10 mouse cellular contexts compared by ENCODE assay signal in the genomic region with DNA sequence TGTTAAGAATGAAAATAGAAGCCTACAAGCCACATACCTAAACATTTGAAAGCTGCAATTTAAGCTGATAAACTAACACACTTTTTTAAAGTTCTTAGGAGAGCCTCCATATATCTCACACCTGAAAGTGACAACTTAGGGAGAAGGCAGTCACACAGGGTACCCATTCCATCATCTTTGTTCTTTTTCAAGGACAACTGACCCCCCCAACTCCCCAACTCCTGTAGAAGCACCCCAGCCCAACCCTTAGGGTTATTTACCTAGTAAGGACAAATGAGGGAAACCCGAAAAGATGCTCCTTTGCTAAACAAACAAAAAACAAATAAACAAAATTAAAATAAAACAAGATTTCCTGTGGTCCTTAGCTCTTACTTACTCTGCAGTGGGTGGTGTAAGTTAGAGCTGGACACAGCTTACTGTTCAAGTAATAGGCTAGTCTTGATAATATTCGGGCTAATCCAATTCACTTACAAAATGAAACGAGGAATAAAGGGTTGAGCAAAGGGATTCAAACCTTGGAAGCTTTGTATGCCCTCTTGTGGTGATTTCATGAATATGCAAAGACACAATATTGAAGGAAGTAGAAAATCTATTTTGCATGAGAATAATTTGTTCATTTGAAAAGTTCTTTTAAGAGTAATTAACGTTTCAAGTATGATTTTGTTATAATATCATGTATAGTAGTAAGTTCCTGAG. TPM values are rescaled to one million over a fixed set of nuclear protein-coding genes. Genes with fewer than 3 reads are reported as not detected.
A peak's percentile ranks its signal among the peaks of the same experiment; 100 is the strongest.
DNase-seq lines count a peak whose midpoint lies in the region; ATAC-seq and TF ChIP-seq lines count a peak whose summit lies in the region.
"Had no signal": no experiment of that assay in that cellular context is flagged by ENCODE, and none has a peak within 500 bp of the region (broad histone marks: within the 10 kb centered on the region; RNA-seq: fewer than 3 reads in every experiment).

No protein-coding gene starts in this region.

- no peak overlapping the region for H3K9ac ChIP-seq in embryonic facial prominence, embryonic 11.5 days (replicated peaks; ENCODE audit: low read length)
- no peak overlapping the region for H3K9ac ChIP-seq in liver, adult 2 months (ENCODE audit: low read depth, low read length)
- H3K9ac ChIP-seq: liver, embryonic 13.5 days had no signal

- H3K4me1 ChIP-seq in embryonic facial prominence, embryonic 11.5 days (ENCODE audit: control insufficient read depth, insufficient read depth, low read length) = no peaks in the 10 kb centered on the region
- no peaks in the 10 kb centered on the region for H3K4me1 ChIP-seq in embryonic facial prominence, embryonic 10.5 days
- no peaks in the 10 kb centered on the region for H3K4me1 ChIP-seq in liver, adult 2 months (ENCODE audit: control insufficient read depth, insufficient read depth, low read length)
- H3K4me1 ChIP-seq: liver, embryonic 13.5 days had no signal

- H3K36me3 ChIP-seq in embryonic facial prominence, embryonic 11.5 days (replicated peaks; ENCODE audit: control insufficient read depth, insufficient read depth, low read depth, low read length) = no peaks in the 10 kb centered on the region
- no peaks in the 10 kb centered on the region for H3K36me3 ChIP-seq in embryonic facial prominence, embryonic 10.5 days (replicated peaks)
- no peaks in the 10 kb centered on the region for H3K36me3 ChIP-seq in liver, adult 2 months (ENCODE audit: control insufficient read depth, insufficient read depth, low read length)
- H3K36me3 ChIP-seq: liver, embryonic 13.5 days had no signal

- TF ChIP-seq CTCF in liver, adult 2 months (IDR thresholded peaks at IDR 0.05; ENCODE audit: low read depth, low read length) = peak; percentile 31

- no peaks in the 10 kb centered on the region for H3K27me3 ChIP-seq in embryonic facial prominence, embryonic 11.5 days (ENCODE audit: control insufficient read depth, insufficient read depth, low read length)
- no peaks in the 10 kb centered on the region for H3K27me3 ChIP-seq in embryonic facial prominence, embryonic 10.5 days (replicated peaks; ENCODE audit: low read depth, poor library complexity, severe bottlenecking)
- H3K27me3 ChIP-seq in liver, adult 2 months (ENCODE audit: control insufficient read depth, insufficient read depth, low read length) = no peaks in the 10 kb centered on the region
- H3K27me3 ChIP-seq: liver, embryonic 13.5 days had no signal

- H3K27ac ChIP-seq in embryonic facial prominence, embryonic 11.5 days (replicated peaks; ENCODE audit: low read depth, low read length) = no peak overlapping the region
- H3K27ac ChIP-seq in embryonic facial prominence, embryonic 10.5 days (replicated peaks) = no peak overlapping the region
- no peak overlapping the region for H3K27ac ChIP-seq in liver, adult 2 months (replicated peaks; ENCODE audit: insufficient read depth, low read depth, low read length)
- H3K27ac ChIP-seq: liver, embryonic 13.5 days had no signal

- no peaks in the 10 kb centered on the region for H3K79me2 ChIP-seq in liver, adult 2 months (ENCODE audit: control insufficient read depth, insufficient read depth, low read length)

- H3K4me3 ChIP-seq in embryonic facial prominence, embryonic 11.5 days (ENCODE audit: low read depth, low read length) = no peak overlapping the region
- H3K4me3 ChIP-seq in embryonic facial prominence, embryonic 10.5 days = no peak overlapping the region
- H3K4me3 ChIP-seq in liver, adult 2 months (ENCODE audit: insufficient read depth, low read depth, low read length) = no peak overlapping the region
- H3K4me3 ChIP-seq: liver, embryonic 13.5 days had no signal

- no peak for ATAC-seq in embryonic facial prominence, embryonic 11.5 days (replicated peaks; ENCODE audit: insufficient number of reproducible peaks, low FRiP score, low TSS enrichment, low read depth)
- ATAC-seq in common myeloid progenitor, adult 5-6 weeks (replicated peaks; ENCODE audit: low read depth, poor library complexity, severe bottlenecking) = peak; percentile 81

- 55% methylated on average over 4 of the region's 4 CpGs for WGBS in embryonic facial prominence, embryonic 11.5 days
- 55% methylated on average over 4 of the region's 4 CpGs for WGBS in embryonic facial prominence, embryonic 10.5 days
- 17% methylated on average over 4 of the region's 4 CpGs for WGBS in liver, adult 2 months

- H3K9me3 ChIP-seq in embryonic facial prominence, embryonic 11.5 days (replicated peaks; ENCODE audit: control insufficient read depth, low read length) = no peaks in the 10 kb centered on the region
- no peaks in the 10 kb centered on the region for H3K9me3 ChIP-seq in embryonic facial prominence, embryonic 10.5 days
- H3K9me3 ChIP-seq: liver, embryonic 13.5 days had no signal

- no peak overlapping the region for H3K4me2 ChIP-seq in embryonic facial prominence, embryonic 11.5 days (ENCODE audit: low read depth, low read length)
- H3K4me2 ChIP-seq: liver, embryonic 13.5 days had no signal

- peak; percentile 51 for DNase-seq in embryonic facial prominence, embryonic 11.5 days (ENCODE audit: low spot score)
- no peak for DNase-seq in embryonic facial prominence, embryonic 10.5 days (ENCODE audit: low spot score)
- peak; percentile 48 for DNase-seq in liver, adult 2 months (ENCODE audit: extremely low read depth, low read depth, low spot score)
- DNase-seq in liver = no peak
- DNase-seq in naive thymus-derived CD4-positive, alpha-beta T cell, adult 2 months (ENCODE audit: low read depth) = peak; percentile 16
- no peak for DNase-seq in adrenal gland, postnatal 4 days (ENCODE audit: low spot score in 2 of 2)
- no peak for DNase-seq in urinary bladder, postnatal 10 days (ENCODE audit: low spot score)
- DNase-seq: heart, postnatal 36 days; liver, embryonic 13.5 days had no signal

- no peak for TF ChIP-seq POLR2A in liver, adult 2 months (IDR thresholded peaks at IDR 0.05; ENCODE audit: extremely low read depth, insufficient read depth, low read length)

RNA-seq across cellular contexts. Expression of a gene that starts 32.1 kb away (rescaled TPM):
- polyA plus RNA-seq in embryonic facial prominence, embryonic 11.5 days (2014; fragmentation: Nextera tagmentation; extraction: Ambion mirVana) = 49.6 and 52.0 TPM in 2 replicates
- polyA plus RNA-seq in embryonic facial prominence, embryonic 10.5 days (2016; fragmentation: Nextera tagmentation; extraction: Ambion mirVana) = 56.0 and 56.7 TPM in 2 replicates
- 34.2 and 34.3 TPM in 2 replicates for total RNA-seq in liver, adult 2 months (2014; rRNA removed)
- 4.0 and 5.2 TPM in 2 replicates for polyA plus RNA-seq in liver, adult 2 months (2012; rRNA removed)
- 54.2 and 59.7 TPM in 2 replicates for total RNA-seq in common myeloid progenitor, adult 5-6 weeks (2017)
- 10 to 100 TPM; 25.4 to 32.5 TPM for total RNA-seq in adrenal gland, postnatal 4 days (2021)

RNA-seq across cellular contexts. Expression of a gene that starts 32.4 kb away (rescaled TPM):
- polyA plus RNA-seq in embryonic facial prominence, embryonic 11.5 days (2014; fragmentation: Nextera tagmentation; extraction: Ambion mirVana) = 12.9 and 13.9 TPM in 2 replicates
- 15.9 and 17.4 TPM in 2 replicates for polyA plus RNA-seq in embryonic facial prominence, embryonic 10.5 days (2016; fragmentation: Nextera tagmentation; extraction: Ambion mirVana)
- total RNA-seq in liver, adult 2 months (2014; rRNA removed) = 8.3 and 9.9 TPM in 2 replicates
- polyA plus RNA-seq in liver, adult 2 months (2012; rRNA removed) = 1.4 and 1.9 TPM in 2 replicates
- total RNA-seq in common myeloid progenitor, adult 5-6 weeks (2017) = 19.7 and 20.1 TPM in 2 replicates
- 10 to 100 TPM; 13.3 to 16.8 TPM for total RNA-seq in adrenal gland, postnatal 4 days (2021)

Comparison
In these comparisons a context has a peak if more than half of its experiments do, and no peak if none do; other contexts are left out.
1. DNase-seq: peak in embryonic facial prominence, embryonic 11.5 days (single experiment), liver, adult 2 months (single experiment) and naive thymus-derived CD4-positive, alpha-beta T cell, adult 2 months (single experiment); none in embryonic facial prominence, embryonic 10.5 days (single experiment), liver (single experiment), adrenal gland, postnatal 4 days (0 of 2) and urinary bladder, postnatal 10 days (single experiment).